Mouse (Mus musculus): ENCODE results near the gene Mta3. TPM values are rescaled to one million over a fixed set of nuclear protein-coding genes. Genes with fewer than 3 reads are reported as not detected.
A peak's percentile ranks its signal among the peaks of the same experiment; 100 is the strongest.
"Not testable (repeated sequence)": the region's sequence is repeated elsewhere in the genome, so short reads cannot be mapped to it uniquely, and the experiment has no call there.

Gene Mta3
- polyA plus RNA-seq, 1 experiment from 2014 or later, result 29.4 TPM

- no peaks in the 10 kb centered on the region; the same call in 1 of the 2 replicates for H3K27me3 ChIP-seq (replicated peaks; ENCODE audit: control insufficient read depth, insufficient read depth, low read length)
- H3K9me3 ChIP-seq (ENCODE audit: control insufficient read depth, low read length), result no peaks in the 10 kb centered on the region
- no peaks in the 10 kb centered on the region for H3K36me3 ChIP-seq (ENCODE audit: control insufficient read depth, insufficient read depth, low read length)
- ATAC-seq, result 0 out of 2 replicates have a peak, but pooled peaks have one; percentile 10
- WGBS, result 75% methylated on average over 5 of the region's 5 CpGs
- no peak overlapping the region for H3K9ac ChIP-seq (ENCODE audit: low read depth, low read length)
- H3K4me2 ChIP-seq (ENCODE audit: low read length), result no peak overlapping the region
- no peak overlapping the region for H3K4me3 ChIP-seq (ENCODE audit: low read length)
- H3K27ac ChIP-seq (ENCODE audit: low read depth, low read length), result no peak overlapping the region
- peaks cover 8% of the 10 kb centered on the region for H3K4me1 ChIP-seq (ENCODE audit: control insufficient read depth, insufficient read depth, low read depth, low read length)
Measured at GRCm38 (mm10) chr17:83850864-83851263, 144.9 kb downstream of the Mta3 start.

GRCm38 (mm10) chr17:83853831-83854230 lies 147.9 kb downstream of the Mta3 start:
- Histone ChIP-seq H3K4me2 (ENCODE audit: low read length) (no peak overlapping the region), H3K4me1 (ENCODE audit: control insufficient read depth, insufficient read depth, low read depth, low read length) (peaks cover 6% of the 10 kb centered on the region), H3K27me3 (replicated peaks; ENCODE audit: control insufficient read depth, insufficient read depth, low read length) (no peaks in the 10 kb centered on the region; the same call in 1 of the 2 replicates), H3K9me3 (ENCODE audit: control insufficient read depth, low read length) (no peaks in the 10 kb centered on the region), H3K9ac (ENCODE audit: low read depth, low read length) (no peak overlapping the region), H3K36me3 (ENCODE audit: control insufficient read depth, insufficient read depth, low read length) (no peaks in the 10 kb centered on the region), H3K27ac (ENCODE audit: low read depth, low read length) (no peak overlapping the region), H3K4me3 (ENCODE audit: low read length) (no peak overlapping the region)
- no peak for ATAC-seq
- 45% methylated on average over 3 of the region's 3 CpGs for WGBS

- no peak for ATAC-seq
- 55% methylated on average over 12 of the region's 12 CpGs for WGBS
Measured at GRCm38 (mm10) chr17:83854284-83854918, 148.4 kb downstream of the Mta3 start.

GRCm38 (mm10) chr17:83858413-83858812 lies 152.4 kb downstream of the Mta3 start:
- H3K4me2 ChIP-seq (ENCODE audit: low read length), result no peak overlapping the region
- no peak overlapping the region for H3K9ac ChIP-seq (ENCODE audit: low read depth, low read length)
- no peaks in the 10 kb centered on the region for H3K9me3 ChIP-seq (ENCODE audit: control insufficient read depth, low read length)
- peaks cover 3% of the 10 kb centered on the region; the same call in 1 of the 2 replicates for H3K4me1 ChIP-seq (ENCODE audit: control insufficient read depth, insufficient read depth, low read depth, low read length)
- H3K27ac ChIP-seq (ENCODE audit: low read depth, low read length), result no peak overlapping the region
- H3K27me3 ChIP-seq (replicated peaks; ENCODE audit: control insufficient read depth, insufficient read depth, low read length), result no peaks in the 10 kb centered on the region
- no peak overlapping the region for H3K4me3 ChIP-seq (ENCODE audit: low read length)
- no peaks in the 10 kb centered on the region for H3K36me3 ChIP-seq (ENCODE audit: control insufficient read depth, insufficient read depth, low read length)
- no peak for ATAC-seq
- 93% methylated on average over 7 of the region's 7 CpGs for WGBS

More at GRCm38 (mm10) chr17:83854284-83854918, 148.4 kb downstream of the Mta3 start:
- Histone ChIP-seq H3K27me3 (replicated peaks; ENCODE audit: control insufficient read depth, insufficient read depth, low read length) (no peaks in the 10 kb centered on the region; the same call in 1 of the 2 replicates), H3K4me3 (ENCODE audit: low read length) (no peak overlapping the region), H3K27ac (ENCODE audit: low read depth, low read length) (no peak overlapping the region), H3K36me3 (ENCODE audit: control insufficient read depth, insufficient read depth, low read length) (no peaks in the 10 kb centered on the region), H3K4me2 (ENCODE audit: low read length) (no peak overlapping the region), H3K4me1 (ENCODE audit: control insufficient read depth, insufficient read depth, low read depth, low read length) (peaks cover under 1% of the 10 kb centered on the region; the same call in 1 of the 2 replicates), H3K9me3 (ENCODE audit: control insufficient read depth, low read length) (no peaks in the 10 kb centered on the region), H3K9ac (ENCODE audit: low read depth, low read length) (no peak overlapping the region)

- H3K27ac ChIP-seq (ENCODE audit: low read depth, low read length), result no peak overlapping the region
- H3K4me2 ChIP-seq (ENCODE audit: low read length), result no peak overlapping the region
- no peak overlapping the region for H3K4me3 ChIP-seq (ENCODE audit: low read length)
- no peaks in the 10 kb centered on the region for H3K36me3 ChIP-seq (ENCODE audit: control insufficient read depth, insufficient read depth, low read length)
- WGBS, result 88% methylated on average over 4 of the region's 4 CpGs
- H3K4me1 ChIP-seq (ENCODE audit: control insufficient read depth, insufficient read depth, low read depth, low read length), result peaks cover 3% of the 10 kb centered on the region; the same call in 1 of the 2 replicates
- H3K9me3 ChIP-seq (ENCODE audit: control insufficient read depth, low read length), result no peaks in the 10 kb centered on the region
- no peak overlapping the region for H3K9ac ChIP-seq (ENCODE audit: low read depth, low read length)
- no peak for ATAC-seq
- H3K27me3 ChIP-seq (replicated peaks; ENCODE audit: control insufficient read depth, insufficient read depth, low read length), result no peaks in the 10 kb centered on the region
Measured at GRCm38 (mm10) chr17:83859639-83860038, 153.7 kb downstream of the Mta3 start.

- H3K27ac ChIP-seq (ENCODE audit: low read depth, low read length), result no peak overlapping the region
- no peak overlapping the region for H3K4me2 ChIP-seq (ENCODE audit: low read length)
- peaks cover 3% of the 10 kb centered on the region; the same call in 1 of the 2 replicates for H3K4me1 ChIP-seq (ENCODE audit: control insufficient read depth, insufficient read depth, low read depth, low read length)
- H3K27me3 ChIP-seq (replicated peaks; ENCODE audit: control insufficient read depth, insufficient read depth, low read length), result no peaks in the 10 kb centered on the region
- H3K9me3 ChIP-seq (ENCODE audit: control insufficient read depth, low read length), result no peaks in the 10 kb centered on the region
- H3K9ac ChIP-seq (ENCODE audit: low read depth, low read length), result no peak overlapping the region
- H3K36me3 ChIP-seq (ENCODE audit: control insufficient read depth, insufficient read depth, low read length), result no peaks in the 10 kb centered on the region
- WGBS, result 92% methylated on average over 7 of the region's 7 CpGs
- ATAC-seq, result no peak
- no peak overlapping the region for H3K4me3 ChIP-seq (ENCODE audit: low read length)
Measured at GRCm38 (mm10) chr17:83860224-83860623, 154.3 kb downstream of the Mta3 start.

GRCm38 (mm10) chr17:83860968-83861367 lies 155.0 kb downstream of the Mta3 start:
- H3K36me3 ChIP-seq (ENCODE audit: control insufficient read depth, insufficient read depth, low read length); ATAC-seq; H3K9me3 ChIP-seq (ENCODE audit: control insufficient read depth, low read length); H3K27ac ChIP-seq (ENCODE audit: low read depth, low read length); H3K27me3 ChIP-seq (replicated peaks; ENCODE audit: control insufficient read depth, insufficient read depth, low read length); H3K4me1 ChIP-seq (ENCODE audit: control insufficient read depth, insufficient read depth, low read depth, low read length): not testable (repeated sequence)
- 63% methylated on average over 8 of the region's 8 CpGs for WGBS
- peak overlapping the region; percentile 79 for H3K4me2 ChIP-seq (ENCODE audit: low read length)
- peak overlapping the region; percentile 83 for H3K9ac ChIP-seq (ENCODE audit: low read depth, low read length)
- peak overlapping the region; percentile 80 for H3K4me3 ChIP-seq (ENCODE audit: low read length)

GRCm38 (mm10) chr17:83861444-83862133 lies 155.6 kb downstream of the Mta3 start:
- Histone ChIP-seq H3K9me3 (ENCODE audit: control insufficient read depth, low read length) (no peaks in the 10 kb centered on the region), H3K4me2 (ENCODE audit: low read length) (peak overlapping the region; percentile 79), H3K4me3 (ENCODE audit: low read length) (peak overlapping the region; percentile 80), H3K9ac (ENCODE audit: low read depth, low read length) (peak overlapping the region; percentile 83), H3K4me1 (ENCODE audit: control insufficient read depth, insufficient read depth, low read depth, low read length) (peaks cover 3% of the 10 kb centered on the region; the same call in 1 of the 2 replicates), H3K36me3 (ENCODE audit: control insufficient read depth, insufficient read depth, low read length) (no peaks in the 10 kb centered on the region), H3K27me3 (replicated peaks; ENCODE audit: control insufficient read depth, insufficient read depth, low read length) (no peaks in the 10 kb centered on the region), H3K27ac (ENCODE audit: low read depth, low read length) (peak overlapping the region; percentile 93)
- ATAC-seq, result peak; percentile 94
- under 1% methylated on average over 62 of the region's 62 CpGs for WGBS

- peak overlapping the region; percentile 93 for H3K27ac ChIP-seq (ENCODE audit: low read depth, low read length)
- H3K4me1 ChIP-seq (ENCODE audit: control insufficient read depth, insufficient read depth, low read depth, low read length), result peaks cover 3% of the 10 kb centered on the region; the same call in 1 of the 2 replicates
- ATAC-seq, result peak; percentile 78
- H3K9ac ChIP-seq (ENCODE audit: low read depth, low read length), result peak overlapping the region; percentile 83
- H3K36me3 ChIP-seq (ENCODE audit: control insufficient read depth, insufficient read depth, low read length), result no peaks in the 10 kb centered on the region
- no peaks in the 10 kb centered on the region for H3K27me3 ChIP-seq (replicated peaks; ENCODE audit: control insufficient read depth, insufficient read depth, low read length)
- H3K4me3 ChIP-seq (ENCODE audit: low read length), result peak overlapping the region; percentile 80
- WGBS, result 1% methylated on average over 25 of the region's 27 CpGs
- peak overlapping the region; percentile 79 for H3K4me2 ChIP-seq (ENCODE audit: low read length)
- no peaks in the 10 kb centered on the region for H3K9me3 ChIP-seq (ENCODE audit: control insufficient read depth, low read length)
Measured at GRCm38 (mm10) chr17:83862134-83862881, 156.3 kb downstream of the Mta3 start.
